Mouse (Mus musculus): ENCODE measurements around the gene Mcur1. TPM values are rescaled to one million over a fixed set of nuclear protein-coding genes. Genes with fewer than 3 reads are reported as not detected.
A peak's percentile ranks its signal among the peaks of the same experiment; 100 is the strongest.

Gene Mcur1
- polyA plus RNA-seq, 1 experiment from 2014 or later: 12.0 TPM

- no peak overlapping the region for H3K9ac ChIP-seq (ENCODE audit: low read depth, low read length)
- WGBS: 90% methylated on average over 5 of the region's 5 CpGs
- ATAC-seq (replicated peaks; ENCODE audit: low FRiP score): no peak
- no peaks in the 10 kb centered on the region for H3K4me1 ChIP-seq (replicated peaks; ENCODE audit: control insufficient read depth, insufficient read depth, low read length)
- H3K4me2 ChIP-seq: no peak overlapping the region
- H3K9me3 ChIP-seq (ENCODE audit: control insufficient read depth, low read length): no peaks in the 10 kb centered on the region
- H3K27ac ChIP-seq (ENCODE audit: low read depth, low read length): no peak overlapping the region
- DNase-seq (ENCODE audit: low spot score): no peak
- H3K4me3 ChIP-seq (ENCODE audit: low read depth, low read length): no peak overlapping the region
- H3K27me3 ChIP-seq (replicated peaks; ENCODE audit: control insufficient read depth, insufficient read depth, low read length): no peaks in the 10 kb centered on the region
- H3K36me3 ChIP-seq (ENCODE audit: control insufficient read depth, insufficient read depth, low read length): no peaks in the 10 kb centered on the region
Observed at GRCm38 (mm10) chr13:43575431-43575830, 15.4 kb upstream of the Mcur1 start.

DNA sequence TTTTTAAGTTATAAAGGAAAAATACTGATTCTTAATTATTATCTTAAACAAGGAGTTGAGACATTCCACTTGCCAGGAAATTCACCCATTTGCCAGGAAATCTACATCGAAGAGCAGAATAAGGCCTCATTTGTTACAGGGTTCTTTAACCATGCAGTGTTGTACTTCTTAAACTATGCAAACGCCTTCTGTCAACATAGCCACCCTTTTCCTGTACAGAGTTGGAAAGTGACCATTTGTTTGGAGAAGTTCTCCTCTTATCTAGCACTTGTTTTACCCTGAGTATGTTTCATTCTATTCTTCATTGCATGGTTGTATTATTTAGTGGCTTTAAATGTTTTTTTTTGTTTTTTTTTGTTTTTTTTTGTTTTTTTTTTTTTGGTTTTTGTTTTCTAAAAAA lies 14.0 kb upstream of the Mcur1 start:
- Histone ChIP-seq H3K36me3 (ENCODE audit: control insufficient read depth, insufficient read depth, low read length) (no peaks in the 10 kb centered on the region), H3K9ac (ENCODE audit: low read depth, low read length) (no peak overlapping the region), H3K4me3 (ENCODE audit: low read depth, low read length) (no peak overlapping the region), H3K4me2 (no peak overlapping the region), H3K9me3 (ENCODE audit: control insufficient read depth, low read length) (no peaks in the 10 kb centered on the region), H3K27me3 (replicated peaks; ENCODE audit: control insufficient read depth, insufficient read depth, low read length) (no peaks in the 10 kb centered on the region), H3K27ac (ENCODE audit: low read depth, low read length) (no peak overlapping the region), H3K4me1 (replicated peaks; ENCODE audit: control insufficient read depth, insufficient read depth, low read length) (no peaks in the 10 kb centered on the region)
- DNase-seq (ENCODE audit: low spot score): no peak
- no peak for ATAC-seq (replicated peaks; ENCODE audit: low FRiP score)
- 63% methylated on average over 2 of the region's 2 CpGs for WGBS

DNA sequence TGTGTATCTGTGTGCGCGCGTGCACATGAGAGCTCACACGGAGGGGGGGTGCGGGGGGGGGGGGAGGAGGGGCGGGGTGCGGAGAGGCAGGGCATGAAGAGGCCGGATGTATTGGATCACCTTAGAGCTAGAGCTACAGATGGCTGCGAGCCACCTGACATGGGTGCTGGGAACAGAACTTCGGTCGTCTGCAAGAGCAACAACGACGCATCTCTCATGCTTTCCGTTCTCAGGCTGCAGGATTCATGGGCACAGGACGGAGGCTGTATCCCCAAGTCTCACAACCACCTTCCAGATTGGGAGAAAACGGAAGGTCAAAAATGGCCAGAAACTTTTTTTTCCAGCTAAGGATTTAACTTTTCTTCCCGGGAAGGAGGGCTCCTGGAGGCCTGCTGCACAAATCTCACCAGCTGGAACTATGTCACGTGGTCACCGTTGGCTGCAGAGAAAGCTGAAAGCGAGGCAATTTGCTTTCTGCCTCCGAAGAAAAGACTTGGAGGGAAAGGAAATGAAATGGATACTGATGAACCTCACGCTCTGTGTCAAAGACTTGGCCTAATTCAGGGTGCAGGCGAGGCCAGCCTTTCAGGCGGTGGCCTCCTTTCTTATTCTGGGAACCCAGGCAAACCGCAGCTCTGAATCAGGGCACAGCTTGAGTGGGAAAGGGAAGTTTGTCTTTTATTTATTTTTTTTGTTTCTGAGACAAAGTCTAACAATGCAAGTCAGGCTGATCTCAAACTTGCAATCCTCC lies 7.3 kb upstream of the Mcur1 start:
- Histone ChIP-seq H3K4me3 (ENCODE audit: low read depth, low read length) (no peak overlapping the region), H3K4me1 (replicated peaks; ENCODE audit: control insufficient read depth, insufficient read depth, low read length) (no peaks in the 10 kb centered on the region), H3K9me3 (ENCODE audit: control insufficient read depth, low read length) (no peaks in the 10 kb centered on the region), H3K4me2 (no peak overlapping the region), H3K36me3 (ENCODE audit: control insufficient read depth, insufficient read depth, low read length) (no peaks in the 10 kb centered on the region), H3K9ac (ENCODE audit: low read depth, low read length) (no peak overlapping the region), H3K27ac (ENCODE audit: low read depth, low read length) (no peak overlapping the region), H3K27me3 (replicated peaks; ENCODE audit: control insufficient read depth, insufficient read depth, low read length) (no peaks in the 10 kb centered on the region)
- DNase-seq (ENCODE audit: low spot score) (no peak), ATAC-seq (replicated peaks; ENCODE audit: low FRiP score) (no peak)
- 77% methylated on average over 23 of the region's 25 CpGs for WGBS

GRCm38 (mm10) chr13:43566184-43566583 lies 6.2 kb upstream of the Mcur1 start:
- H3K36me3 ChIP-seq (ENCODE audit: control insufficient read depth, insufficient read depth, low read length): no peaks in the 10 kb centered on the region
- H3K9me3 ChIP-seq (ENCODE audit: control insufficient read depth, low read length): no peaks in the 10 kb centered on the region
- peaks cover 2% of the 10 kb centered on the region for H3K4me1 ChIP-seq (replicated peaks; ENCODE audit: control insufficient read depth, insufficient read depth, low read length)
- no peaks in the 10 kb centered on the region for H3K27me3 ChIP-seq (replicated peaks; ENCODE audit: control insufficient read depth, insufficient read depth, low read length)
- H3K27ac ChIP-seq (ENCODE audit: low read depth, low read length): no peak overlapping the region
- H3K4me2 ChIP-seq: no peak overlapping the region
- DNase-seq (ENCODE audit: low spot score): no peak
- no peak overlapping the region for H3K9ac ChIP-seq (ENCODE audit: low read depth, low read length)
- ATAC-seq (replicated peaks; ENCODE audit: low FRiP score): no peak
- 91% methylated on average over 8 of the region's 8 CpGs for WGBS
- no peak overlapping the region for H3K4me3 ChIP-seq (ENCODE audit: low read depth, low read length)

DNA sequence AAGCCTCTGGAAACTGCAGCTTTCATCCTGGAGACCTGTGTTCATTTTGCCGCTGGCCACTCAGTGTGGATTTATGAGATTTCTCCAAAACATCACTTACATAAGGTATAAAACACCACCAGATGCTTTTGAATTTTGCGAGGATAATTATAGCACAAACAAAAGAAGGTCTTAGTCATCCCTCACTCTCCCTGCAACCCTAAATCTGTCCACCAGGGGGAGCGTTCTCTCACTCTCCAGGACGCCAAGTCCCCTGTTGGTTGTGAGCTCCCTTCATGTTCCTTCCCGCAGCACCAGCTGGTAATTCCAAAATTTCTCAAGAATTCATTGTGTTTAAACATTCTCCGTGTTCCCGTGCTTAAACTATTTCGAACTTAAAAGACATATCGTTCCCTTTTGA lies 5.4 kb upstream of the Mcur1 start:
- 17% methylated on average over 9 of the region's 9 CpGs for WGBS
- H3K36me3 ChIP-seq (ENCODE audit: control insufficient read depth, insufficient read depth, low read length): no peaks in the 10 kb centered on the region

DNA sequence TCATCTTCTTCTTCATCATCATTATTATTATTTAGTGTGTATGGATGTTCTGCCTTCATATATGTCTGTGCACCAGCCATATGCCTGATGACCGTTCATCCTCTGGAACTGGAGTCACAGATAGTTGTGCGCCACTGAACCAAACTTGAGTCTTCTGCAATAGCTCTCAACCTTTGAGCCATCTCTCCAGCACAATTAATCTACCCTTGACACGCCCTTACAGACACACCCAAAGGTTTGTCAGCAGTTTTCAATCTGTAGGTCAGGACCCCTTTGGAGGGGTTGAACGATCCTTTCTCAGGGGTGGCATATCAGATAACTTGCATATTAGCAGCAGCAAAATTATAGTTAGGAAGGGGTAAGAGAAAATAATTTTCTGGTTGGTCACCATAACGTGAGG lies 4.7 kb upstream of the Mcur1 start:
- peaks cover 4% of the 10 kb centered on the region for H3K4me1 ChIP-seq (replicated peaks; ENCODE audit: control insufficient read depth, insufficient read depth, low read length)
- H3K4me3 ChIP-seq (ENCODE audit: low read depth, low read length): no peak overlapping the region
- H3K9ac ChIP-seq (ENCODE audit: low read depth, low read length): no peak overlapping the region
- H3K27ac ChIP-seq (ENCODE audit: low read depth, low read length): no peak overlapping the region
- no peaks in the 10 kb centered on the region for H3K36me3 ChIP-seq (ENCODE audit: control insufficient read depth, insufficient read depth, low read length)
- DNase-seq (ENCODE audit: low spot score) (no peak), ATAC-seq (replicated peaks; ENCODE audit: low FRiP score) (no peak)
- H3K4me2 ChIP-seq: no peak overlapping the region
- H3K27me3 ChIP-seq (replicated peaks; ENCODE audit: control insufficient read depth, insufficient read depth, low read length): no peaks in the 10 kb centered on the region
- no peaks in the 10 kb centered on the region for H3K9me3 ChIP-seq (ENCODE audit: control insufficient read depth, low read length)
- 70% methylated on average over 5 of the region's 5 CpGs for WGBS

More for the DNA sequence above, 5.4 kb upstream of the Mcur1 start:
- Histone ChIP-seq H3K9ac (ENCODE audit: low read depth, low read length) (no peak overlapping the region), H3K4me2 (0 out of 2 replicates have a peak overlapping the region, but pooled peaks have one; percentile 3), H3K27ac (ENCODE audit: low read depth, low read length) (no peak overlapping the region), H3K9me3 (ENCODE audit: control insufficient read depth, low read length) (no peaks in the 10 kb centered on the region), H3K4me1 (replicated peaks; ENCODE audit: control insufficient read depth, insufficient read depth, low read length) (peaks cover 4% of the 10 kb centered on the region), H3K4me3 (ENCODE audit: low read depth, low read length) (no peak overlapping the region), H3K27me3 (replicated peaks; ENCODE audit: control insufficient read depth, insufficient read depth, low read length) (no peaks in the 10 kb centered on the region)
- ATAC-seq (replicated peaks; ENCODE audit: low FRiP score): no peak
- DNase-seq (ENCODE audit: low spot score): peak; percentile 79

GRCm38 (mm10) chr13:43562726-43563125 lies 2.7 kb upstream of the Mcur1 start:
- Histone ChIP-seq H3K9me3 (ENCODE audit: control insufficient read depth, low read length) (no peaks in the 10 kb centered on the region), H3K36me3 (ENCODE audit: control insufficient read depth, insufficient read depth, low read length) (no peaks in the 10 kb centered on the region), H3K9ac (ENCODE audit: low read depth, low read length) (no peak overlapping the region), H3K27ac (ENCODE audit: low read depth, low read length) (no peak overlapping the region), H3K4me3 (ENCODE audit: low read depth, low read length) (no peak overlapping the region), H3K4me2 (no peak overlapping the region), H3K4me1 (replicated peaks; ENCODE audit: control insufficient read depth, insufficient read depth, low read length) (peaks cover 9% of the 10 kb centered on the region), H3K27me3 (replicated peaks; ENCODE audit: control insufficient read depth, insufficient read depth, low read length) (no peaks in the 10 kb centered on the region)
- WGBS: 85% methylated on average over 5 of the region's 5 CpGs
- DNase-seq (ENCODE audit: low spot score): no peak
- ATAC-seq (replicated peaks; ENCODE audit: low FRiP score): no peak

- no peak for ATAC-seq (replicated peaks; ENCODE audit: low FRiP score)
- H3K9me3 ChIP-seq (ENCODE audit: control insufficient read depth, low read length): no peaks in the 10 kb centered on the region
- H3K4me3 ChIP-seq (ENCODE audit: low read depth, low read length): peak overlapping the region; percentile 84
- H3K9ac ChIP-seq (ENCODE audit: low read depth, low read length): peak overlapping the region; percentile 70
- no peaks in the 10 kb centered on the region for H3K36me3 ChIP-seq (ENCODE audit: control insufficient read depth, insufficient read depth, low read length)
- H3K4me2 ChIP-seq: peak overlapping the region; percentile 98
- H3K27ac ChIP-seq (ENCODE audit: low read depth, low read length): peak overlapping the region; percentile 33
- H3K27me3 ChIP-seq (replicated peaks; ENCODE audit: control insufficient read depth, insufficient read depth, low read length): no peaks in the 10 kb centered on the region
- H3K4me1 ChIP-seq (replicated peaks; ENCODE audit: control insufficient read depth, insufficient read depth, low read length): peaks cover 9% of the 10 kb centered on the region
- DNase-seq (ENCODE audit: low spot score): no peak
- WGBS: 9% methylated on average over 18 of the region's 18 CpGs
Observed at GRCm38 (mm10) chr13:43560458-43561411, 744 bp upstream of the Mcur1 start.
